Mouse (Mus musculus): ENCODE measurements around the gene D630003M21Rik. TPM values are rescaled to one million over a fixed set of nuclear protein-coding genes. Genes with fewer than 3 reads are reported as not detected.

D630003M21Rik gene
- polyA plus RNA-seq, 1 experiment: 3.7 TPM

GRCm38 (mm10) chr2:158193611-158194336 is 35.2 kb downstream of the D630003M21Rik start:
- peak; percentile 86 for DNase-seq (ENCODE audit: low read depth)
- TF ChIP-seq POLR2A (IDR thresholded peaks at IDR 0.05; ENCODE audit: borderline replicate concordance, extremely low read depth, insufficient read depth, insufficient read length, poor library complexity, severe bottlenecking) (no peak), CTCF (IDR thresholded peaks at IDR 0.05; ENCODE audit: borderline replicate concordance, extremely low read depth, insufficient read depth, insufficient read length) (no peak)

DNA sequence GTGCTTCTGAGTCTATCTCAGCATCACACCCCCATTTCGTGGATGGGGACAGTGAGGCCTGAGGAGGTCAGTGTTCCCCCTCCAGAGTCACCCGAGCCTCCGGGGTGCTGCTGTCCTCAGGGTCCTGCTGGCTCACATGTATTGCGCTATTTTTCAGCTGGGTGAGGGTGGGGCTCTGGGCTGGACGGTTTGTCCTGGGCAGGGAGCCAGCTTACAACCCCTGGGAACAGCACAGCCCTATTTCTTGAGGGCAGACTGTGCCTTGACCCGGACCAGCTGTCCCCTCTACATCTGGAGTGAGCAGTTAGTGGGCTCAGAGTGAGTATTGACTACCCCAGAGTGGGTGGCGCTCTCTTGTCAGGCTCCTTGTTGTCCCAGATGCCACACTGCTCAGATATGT is 37.9 kb downstream of the D630003M21Rik start:
- DNase-seq (ENCODE audit: low read depth): no peak
- TF ChIP-seq POLR2A (IDR thresholded peaks at IDR 0.05; ENCODE audit: borderline replicate concordance, extremely low read depth, insufficient read depth, insufficient read length, poor library complexity, severe bottlenecking) (no peak), CTCF (IDR thresholded peaks at IDR 0.05; ENCODE audit: borderline replicate concordance, extremely low read depth, insufficient read depth, insufficient read length) (no peak)

GRCm38 (mm10) chr2:158189451-158189850 is 39.6 kb downstream of the D630003M21Rik start:
- TF ChIP-seq CTCF (IDR thresholded peaks at IDR 0.05; ENCODE audit: borderline replicate concordance, extremely low read depth, insufficient read depth, insufficient read length) (no peak), POLR2A (IDR thresholded peaks at IDR 0.05; ENCODE audit: borderline replicate concordance, extremely low read depth, insufficient read depth, insufficient read length, poor library complexity, severe bottlenecking) (no peak)
- no peak for DNase-seq (ENCODE audit: low read depth)

- TF ChIP-seq CTCF (IDR thresholded peaks at IDR 0.05; ENCODE audit: borderline replicate concordance, extremely low read depth, insufficient read depth, insufficient read length): no peak
- TF ChIP-seq POLR2A (IDR thresholded peaks at IDR 0.05; ENCODE audit: borderline replicate concordance, extremely low read depth, insufficient read depth, insufficient read length, poor library complexity, severe bottlenecking): no peak
- DNase-seq (ENCODE audit: low read depth): peak; percentile 79
Measured at GRCm38 (mm10) chr2:158186206-158186871, 42.7 kb downstream of the D630003M21Rik start.

DNA sequence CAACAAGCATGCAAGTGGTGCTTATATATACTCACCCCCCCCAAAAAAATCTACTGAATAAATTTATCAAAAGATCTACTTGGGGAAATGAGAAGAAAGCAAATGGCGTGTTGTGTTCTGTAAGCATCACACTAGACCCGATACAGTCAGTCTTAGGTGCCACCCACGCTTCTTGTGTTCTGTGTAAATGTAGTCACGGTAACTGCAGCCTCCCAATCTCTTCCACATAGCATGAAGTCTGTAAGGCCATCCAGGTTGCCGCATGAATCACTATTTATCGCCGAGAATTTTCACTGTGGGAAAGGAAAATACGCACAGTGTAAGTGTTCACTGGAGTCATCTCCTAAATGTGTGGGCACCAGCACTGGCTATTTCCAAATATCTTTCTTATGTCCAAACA is 45.8 kb downstream of the D630003M21Rik start:
- no peak for TF ChIP-seq POLR2A (IDR thresholded peaks at IDR 0.05; ENCODE audit: borderline replicate concordance, extremely low read depth, insufficient read depth, insufficient read length, poor library complexity, severe bottlenecking)
- no peak for DNase-seq (ENCODE audit: low read depth)

DNA sequence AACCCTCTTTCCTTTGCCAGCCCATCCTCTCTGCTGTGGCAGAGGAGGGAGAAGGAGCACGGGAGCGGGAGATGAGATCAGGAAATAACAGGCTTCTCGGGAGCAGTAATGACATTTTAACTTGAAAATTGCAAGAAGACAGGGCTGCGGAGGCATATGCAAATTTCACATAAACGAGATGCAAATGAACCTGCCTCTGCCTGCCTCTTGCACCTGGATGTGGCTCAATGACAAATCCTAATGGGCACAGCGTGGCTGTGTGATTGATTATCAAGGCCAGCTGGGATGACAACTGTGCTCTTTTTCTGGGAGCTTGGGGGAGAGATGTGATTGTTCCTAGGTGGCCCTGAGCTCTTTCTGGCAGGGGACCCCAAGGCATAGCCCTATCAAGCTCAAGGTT is 47.1 kb downstream of the D630003M21Rik start:
- DNase-seq (ENCODE audit: low read depth): peak; percentile 86
- TF ChIP-seq CTCF (IDR thresholded peaks at IDR 0.05; ENCODE audit: borderline replicate concordance, extremely low read depth, insufficient read depth, insufficient read length) (no peak), POLR2A (IDR thresholded peaks at IDR 0.05; ENCODE audit: borderline replicate concordance, extremely low read depth, insufficient read depth, insufficient read length, poor library complexity, severe bottlenecking) (no peak)

GRCm38 (mm10) chr2:158180797-158181196 is 48.2 kb downstream of the D630003M21Rik start:
- TF ChIP-seq POLR2A (IDR thresholded peaks at IDR 0.05; ENCODE audit: borderline replicate concordance, extremely low read depth, insufficient read depth, insufficient read length, poor library complexity, severe bottlenecking) (no peak), CTCF (IDR thresholded peaks at IDR 0.05; ENCODE audit: borderline replicate concordance, extremely low read depth, insufficient read depth, insufficient read length) (peak; percentile 79)
- peak; percentile 53 for DNase-seq (ENCODE audit: low read depth)

- DNase-seq (ENCODE audit: low read depth): peak; percentile 84
- TF ChIP-seq CTCF (IDR thresholded peaks at IDR 0.05; ENCODE audit: borderline replicate concordance, extremely low read depth, insufficient read depth, insufficient read length) (no peak), POLR2A (IDR thresholded peaks at IDR 0.05; ENCODE audit: borderline replicate concordance, extremely low read depth, insufficient read depth, insufficient read length, poor library complexity, severe bottlenecking) (no peak)
Measured at GRCm38 (mm10) chr2:158179370-158180111, 49.5 kb downstream of the D630003M21Rik start.

GRCm38 (mm10) chr2:158178696-158179369 is 50.2 kb downstream of the D630003M21Rik start:
- peak; percentile 66 for DNase-seq (ENCODE audit: low read depth)

GRCm38 (mm10) chr2:158178139-158178538 is 50.9 kb downstream of the D630003M21Rik start:
- TF ChIP-seq CTCF (IDR thresholded peaks at IDR 0.05; ENCODE audit: borderline replicate concordance, extremely low read depth, insufficient read depth, insufficient read length) (no peak), POLR2A (IDR thresholded peaks at IDR 0.05; ENCODE audit: borderline replicate concordance, extremely low read depth, insufficient read depth, insufficient read length, poor library complexity, severe bottlenecking) (no peak)
- no peak for DNase-seq (ENCODE audit: low read depth)

More at GRCm38 (mm10) chr2:158178696-158179369, 50.2 kb downstream of the D630003M21Rik start:
- TF ChIP-seq POLR2A (IDR thresholded peaks at IDR 0.05; ENCODE audit: borderline replicate concordance, extremely low read depth, insufficient read depth, insufficient read length, poor library complexity, severe bottlenecking) (no peak), CTCF (IDR thresholded peaks at IDR 0.05; ENCODE audit: borderline replicate concordance, extremely low read depth, insufficient read depth, insufficient read length) (no peak)

- peak; percentile 89 for DNase-seq (ENCODE audit: low read depth)
- TF ChIP-seq POLR2A (IDR thresholded peaks at IDR 0.05; ENCODE audit: borderline replicate concordance, extremely low read depth, insufficient read depth, insufficient read length, poor library complexity, severe bottlenecking): no peak
- TF ChIP-seq CTCF (IDR thresholded peaks at IDR 0.05; ENCODE audit: borderline replicate concordance, extremely low read depth, insufficient read depth, insufficient read length): no peak
Measured at GRCm38 (mm10) chr2:158177574-158177973, 51.4 kb downstream of the D630003M21Rik start.
